Mouse (Mus musculus): ENCODE results near the gene Gm10401. TPM values are rescaled to one million over a fixed set of nuclear protein-coding genes. Genes with fewer than 3 reads are reported as not detected.

Gene Gm10401
- total RNA-seq, 2 experiments from 2014 or later, result not detected

DNA sequence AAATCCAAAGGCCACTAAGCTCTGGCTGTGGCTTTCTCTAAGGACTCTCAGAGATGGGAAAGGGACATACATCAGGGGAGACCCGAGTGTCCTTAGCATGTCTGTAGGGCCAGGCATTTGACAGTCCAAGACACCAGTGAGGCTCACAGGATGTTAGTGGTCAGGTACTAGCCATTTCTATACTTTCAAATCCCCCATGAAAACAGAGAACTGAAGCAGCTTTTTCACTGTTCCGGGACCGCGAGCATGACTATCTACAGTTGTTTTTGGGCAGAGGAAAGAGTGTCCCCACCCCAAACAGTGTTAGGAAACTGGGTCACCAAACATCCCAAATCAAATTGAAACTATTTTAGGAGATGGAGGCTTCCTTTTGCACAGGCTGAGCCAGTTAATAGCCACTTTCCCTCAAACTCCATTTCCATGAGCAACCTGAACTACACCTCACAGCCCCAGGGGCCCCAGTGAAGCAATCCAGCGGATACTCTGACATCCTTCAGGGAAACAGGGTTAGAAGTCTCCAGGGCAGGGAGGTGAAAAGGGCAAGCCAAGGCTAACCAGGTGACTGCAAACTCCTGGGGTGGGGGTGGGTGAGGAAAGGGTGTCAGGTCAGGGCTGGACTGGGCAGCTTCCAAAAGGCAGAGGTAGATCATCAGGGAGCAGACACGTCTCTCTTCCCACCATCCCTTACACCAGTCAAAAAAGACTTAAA, 35.4 kb upstream of the Gm10401 start:
- intact Hi-C loops (cut with DNase I), result loop anchor here (2.0 kb wide), 2 partner anchors 23 to 103 kb away; no protein-coding TSS in a partner anchor
- H3K4me3 ChIP-seq, result peak overlapping the region; percentile 90
- no peak for DNase-seq (ENCODE audit: extremely low spot score in 1 of 2, low spot score in 2 of 2)
- H3K27ac ChIP-seq, result no peak overlapping the region
- TF ChIP-seq CTCF (IDR thresholded peaks at IDR 0.05), result no peak

DNA sequence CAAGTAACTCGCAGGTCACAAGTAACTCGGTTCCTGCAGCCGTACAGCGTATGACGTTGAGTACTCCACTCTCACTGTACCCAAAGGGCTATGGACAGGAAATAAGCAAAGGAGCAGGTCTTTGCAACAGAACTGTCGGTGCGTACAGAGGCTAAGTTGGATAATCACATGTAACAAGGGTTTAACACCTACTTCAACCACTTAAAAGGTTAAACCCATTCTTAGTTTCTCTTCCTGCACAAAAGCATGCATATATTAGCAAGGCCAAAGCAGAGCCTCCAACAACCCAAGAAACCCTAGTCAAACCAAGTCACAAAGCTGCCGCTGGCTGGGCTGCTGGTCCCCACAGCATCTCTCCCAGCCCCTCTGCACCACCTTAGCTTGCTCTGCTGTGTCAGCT, 34.4 kb upstream of the Gm10401 start:
- Histone ChIP-seq H3K4me3 (no peak overlapping the region), H3K27ac (no peak overlapping the region)
- TF ChIP-seq CTCF (IDR thresholded peaks at IDR 0.05), result no peak
- intact Hi-C loops (cut with DNase I), result loop anchor here (2.0 kb wide), 1 partner anchor 104 kb away; no protein-coding TSS in a partner anchor
- DNase-seq (ENCODE audit: extremely low spot score in 1 of 2, low spot score in 2 of 2), result no peak

DNA sequence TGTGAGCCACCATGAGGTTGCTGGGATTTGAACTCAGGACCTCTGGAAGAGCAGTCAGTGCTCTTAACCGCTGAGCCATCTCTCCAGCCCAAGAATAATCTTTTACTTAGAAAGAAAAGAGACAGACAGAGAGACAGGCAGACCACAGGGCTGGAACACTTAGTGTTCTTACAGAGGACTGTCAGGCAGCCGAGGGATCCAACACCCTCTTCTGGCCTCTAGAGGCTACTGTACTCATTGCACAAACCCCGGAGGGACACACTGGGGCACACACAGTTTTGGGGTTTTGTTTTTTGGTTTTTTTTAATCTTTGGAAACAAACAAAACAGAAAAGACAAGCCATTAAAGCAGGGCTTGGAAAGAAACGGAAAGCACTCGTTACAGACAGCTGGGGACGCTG, 31.2 kb upstream of the Gm10401 start:
- Histone ChIP-seq H3K27ac (no peak overlapping the region), H3K4me3 (no peak overlapping the region)
- intact Hi-C loops (cut with DNase I), result no loop called here
- peak; percentile 33 for TF ChIP-seq CTCF (IDR thresholded peaks at IDR 0.05)
- DNase-seq (ENCODE audit: extremely low spot score in 1 of 2, low spot score in 2 of 2), result no peak

DNA sequence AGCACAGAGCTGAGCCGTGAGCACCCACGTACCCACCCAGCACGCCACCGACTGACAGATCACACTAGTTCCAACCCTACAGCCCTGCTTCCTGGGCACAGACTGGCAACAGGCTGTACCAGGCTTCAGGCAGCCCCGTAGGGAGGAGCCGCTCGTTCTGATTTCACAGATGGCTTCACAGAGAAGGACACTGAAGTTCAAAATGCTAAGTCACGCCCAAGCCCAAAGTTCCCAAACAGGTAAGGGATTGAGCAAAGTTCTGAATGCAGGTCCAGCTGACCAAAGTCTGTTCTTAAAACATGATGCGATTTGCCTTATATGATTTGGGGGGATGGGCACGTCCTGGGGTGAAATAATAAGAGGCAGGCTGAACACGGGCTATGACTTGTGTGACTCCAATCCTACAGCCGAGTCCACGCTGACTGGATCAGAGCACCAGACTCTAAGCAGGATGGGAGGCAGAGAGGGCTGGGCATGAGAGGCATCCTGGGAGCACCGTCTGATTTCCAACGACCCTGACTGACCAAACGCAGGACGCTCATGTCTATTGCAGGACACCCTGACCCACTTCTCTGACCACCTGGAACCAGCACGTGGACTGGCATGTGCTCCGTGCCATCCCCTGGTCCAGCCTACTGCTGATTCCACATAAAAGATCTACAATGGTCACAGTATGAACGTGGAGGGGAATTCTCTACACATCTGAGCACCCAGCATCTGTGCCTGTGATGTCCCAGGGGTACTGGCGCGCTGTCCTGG, 29.5 kb upstream of the Gm10401 start:
- intact Hi-C loops (cut with DNase I), result no loop called here
- DNase-seq (ENCODE audit: extremely low spot score in 1 of 2, low spot score in 2 of 2), result no peak
- Histone ChIP-seq H3K27ac (no peak overlapping the region), H3K4me3 (no peak overlapping the region)
- no peak for TF ChIP-seq CTCF (IDR thresholded peaks at IDR 0.05)

DNA sequence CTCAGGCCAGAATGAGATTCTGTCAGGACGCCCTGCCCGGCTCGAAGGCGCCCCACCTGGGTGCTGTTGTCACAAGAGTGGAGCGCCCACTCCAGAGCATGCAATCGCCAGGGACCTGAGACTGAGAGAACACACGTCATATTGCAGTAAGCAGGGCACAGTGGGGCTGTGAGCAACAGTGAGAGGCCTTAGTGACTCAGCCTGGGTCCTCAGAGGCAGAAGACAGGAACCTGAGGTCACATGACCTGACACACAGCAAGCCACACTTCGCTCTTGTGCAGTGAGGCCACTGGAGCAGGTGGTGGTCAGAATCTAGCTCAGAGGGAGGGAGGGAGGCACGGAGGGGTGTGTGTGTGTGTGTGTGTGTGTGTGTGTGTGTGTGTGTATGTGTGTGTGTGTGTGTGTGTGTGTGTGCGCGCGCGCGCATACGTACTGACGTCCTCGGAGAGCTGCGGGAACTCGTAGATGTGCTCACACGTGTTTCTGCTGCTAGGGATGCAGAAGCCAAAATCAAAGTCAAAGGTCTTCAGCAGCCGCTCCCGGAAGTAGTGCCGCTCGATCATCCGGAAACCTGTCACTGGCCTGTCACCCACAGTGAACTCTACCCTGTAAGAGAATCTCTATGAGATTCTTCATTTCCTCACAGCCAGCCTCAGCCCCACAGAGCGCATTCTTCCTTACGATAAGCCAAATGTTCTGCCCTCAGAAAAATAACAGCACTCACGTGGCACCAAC, 28.6 kb upstream of the Gm10401 start:
- TF ChIP-seq CTCF (IDR thresholded peaks at IDR 0.05), result no peak
- no peak for DNase-seq (ENCODE audit: extremely low spot score in 1 of 2, low spot score in 2 of 2)
- Histone ChIP-seq H3K27ac (peak overlapping the region; percentile 73; the same call in 1 of the 2 replicates), H3K4me3 (no peak overlapping the region)
- intact Hi-C loops (cut with DNase I), result no loop called here

DNA sequence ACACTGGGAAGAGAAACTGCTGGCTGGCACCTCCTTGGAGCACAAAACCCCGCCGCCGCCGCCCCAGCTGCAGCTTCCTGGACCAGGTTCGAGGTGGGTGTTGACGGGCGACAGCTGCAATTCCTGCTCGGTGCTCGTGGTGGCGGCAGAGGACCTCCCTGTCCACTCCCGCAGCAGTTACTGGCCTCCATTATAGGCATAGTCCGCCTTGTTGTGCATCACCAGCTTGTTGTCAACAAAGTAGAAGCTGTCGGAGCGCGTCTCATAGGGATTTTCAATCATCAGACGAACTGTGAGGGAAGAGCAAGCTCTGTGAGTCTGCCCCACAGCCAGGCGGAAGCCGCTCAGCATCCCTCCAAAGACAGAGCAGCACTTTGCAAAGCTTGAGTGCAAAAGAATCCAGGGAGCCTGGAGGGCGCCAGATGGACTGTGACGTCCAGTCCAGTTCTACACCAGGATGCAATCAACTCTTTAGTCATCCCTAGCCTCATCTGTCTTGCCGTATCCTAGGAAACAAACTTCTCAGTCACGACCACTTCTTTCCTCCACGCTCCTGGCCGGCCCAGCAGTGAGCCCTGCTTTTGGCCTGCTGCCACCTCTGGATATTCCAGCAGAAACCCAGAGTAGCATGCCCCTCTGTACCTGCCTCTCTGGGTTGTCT, 27.2 kb upstream of the Gm10401 start:
- H3K4me3 ChIP-seq, result peak overlapping the region; percentile 28; the same call in 1 of the 2 replicates
- peak; percentile 87 to 91 for DNase-seq (ENCODE audit: extremely low spot score in 1 of 2, low spot score in 2 of 2)
- intact Hi-C loops (cut with DNase I), result loop anchor here (2.0 kb wide), 3 partner anchors 31 to 111 kb away; no protein-coding TSS in a partner anchor
- TF ChIP-seq CTCF (IDR thresholded peaks at IDR 0.05), result peak; percentile 97
- H3K27ac ChIP-seq, result peak overlapping the region; percentile 73

DNA sequence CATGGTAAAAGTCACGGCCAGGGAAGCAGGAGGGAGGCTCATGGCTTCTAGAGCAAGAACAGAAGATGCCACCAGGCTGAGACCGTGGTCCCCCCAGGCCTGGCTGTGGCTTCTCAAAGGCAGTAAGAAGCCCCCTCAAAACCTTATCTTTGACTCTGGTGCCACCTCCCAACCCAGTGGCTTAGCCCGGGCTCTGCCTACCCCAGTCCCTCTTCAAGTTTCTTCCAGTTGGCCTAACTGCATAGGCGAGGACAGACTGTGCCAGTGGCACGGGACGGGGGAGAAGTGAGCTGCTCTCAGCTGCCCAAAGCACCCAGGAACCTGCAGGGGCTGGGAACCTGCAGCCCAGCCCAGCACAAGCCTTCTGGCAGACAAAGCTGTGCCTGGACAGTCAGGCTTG, 26.6 kb upstream of the Gm10401 start:
- H3K27ac ChIP-seq, result peak overlapping the region; percentile 73
- no peak for TF ChIP-seq CTCF (IDR thresholded peaks at IDR 0.05)
- intact Hi-C loops (cut with DNase I), result loop anchor here (2.0 kb wide), 3 partner anchors 32 to 112 kb away; no protein-coding TSS in a partner anchor

DNA sequence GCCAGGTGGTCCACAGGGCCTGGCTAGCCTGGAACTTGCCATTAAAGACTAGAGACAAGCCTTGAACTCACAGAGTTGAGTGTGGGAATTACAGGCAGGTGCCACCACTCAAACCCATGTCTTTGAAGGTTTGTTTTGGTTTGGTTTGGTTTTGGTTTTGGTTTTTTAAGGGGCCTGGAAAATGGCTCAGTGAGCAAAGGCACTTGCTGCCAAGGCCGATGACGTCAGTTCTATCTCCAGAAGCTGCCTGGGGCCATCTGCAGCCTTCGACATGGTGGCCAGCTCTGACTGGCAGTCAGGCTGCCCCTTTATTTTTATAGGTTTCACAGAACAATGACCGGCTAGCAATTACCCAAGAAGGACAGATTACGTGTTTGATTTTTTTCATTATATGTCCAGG, 22.9 kb upstream of the Gm10401 start:
- intact Hi-C loops (cut with DNase I), result no loop called here
- no peak for TF ChIP-seq CTCF (IDR thresholded peaks at IDR 0.05)
- Histone ChIP-seq H3K27ac (no peak overlapping the region), H3K4me3 (no peak overlapping the region)
- no peak for DNase-seq (ENCODE audit: extremely low spot score in 1 of 2, low spot score in 2 of 2)

More for the DNA sequence above, 26.6 kb upstream of the Gm10401 start:
- DNase-seq (ENCODE audit: extremely low spot score in 1 of 2, low spot score in 2 of 2), result no peak
- no peak overlapping the region for H3K4me3 ChIP-seq

DNA sequence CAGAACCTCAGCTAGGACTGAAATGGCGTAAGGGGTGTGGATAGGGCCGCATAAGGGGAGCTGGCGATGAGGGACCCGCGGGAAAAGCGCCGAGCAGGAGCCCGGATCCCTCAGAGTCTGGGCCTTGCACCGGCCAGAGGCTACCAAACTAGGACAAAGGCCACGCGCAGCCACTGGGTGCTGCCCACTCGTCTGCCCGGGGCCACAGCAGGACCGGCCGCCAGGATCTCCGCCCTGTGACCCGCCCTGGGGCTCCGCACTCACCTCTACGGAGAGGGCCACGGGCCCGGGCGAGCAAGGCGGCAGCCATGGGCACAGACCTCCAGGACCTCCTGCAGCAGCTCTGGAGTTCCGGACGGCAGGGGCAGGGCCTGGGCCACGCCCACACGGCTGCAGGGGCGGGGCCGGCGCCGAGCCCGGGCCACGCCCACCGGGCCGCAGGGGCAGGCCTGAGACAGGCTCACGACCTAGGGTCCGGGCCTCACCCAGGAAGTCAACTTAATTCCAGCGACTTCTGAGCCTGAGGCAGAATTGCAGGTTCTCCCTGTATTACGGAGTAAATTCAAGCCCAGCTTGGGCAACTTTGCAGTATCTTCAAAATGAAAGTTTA, 21.0 kb upstream of the Gm10401 start, which contains the start of gene Acads:
Gene Acads, minus strand, starts transcription at position 386 of the 610 bp plus-strand sequence.
- Histone ChIP-seq H3K4me3 (peak within 1 kb of the TSS; percentile 63), H3K27ac (0 out of 2 replicates have a peak within 1 kb of the TSS, but pooled peaks have one; percentile 1)
- intact Hi-C loops (cut with DNase I), result no loop called here
- peak; percentile 51 to 69 for DNase-seq (ENCODE audit: extremely low spot score in 1 of 2, low spot score in 2 of 2)
- no peak for TF ChIP-seq CTCF (IDR thresholded peaks at IDR 0.05)

DNA sequence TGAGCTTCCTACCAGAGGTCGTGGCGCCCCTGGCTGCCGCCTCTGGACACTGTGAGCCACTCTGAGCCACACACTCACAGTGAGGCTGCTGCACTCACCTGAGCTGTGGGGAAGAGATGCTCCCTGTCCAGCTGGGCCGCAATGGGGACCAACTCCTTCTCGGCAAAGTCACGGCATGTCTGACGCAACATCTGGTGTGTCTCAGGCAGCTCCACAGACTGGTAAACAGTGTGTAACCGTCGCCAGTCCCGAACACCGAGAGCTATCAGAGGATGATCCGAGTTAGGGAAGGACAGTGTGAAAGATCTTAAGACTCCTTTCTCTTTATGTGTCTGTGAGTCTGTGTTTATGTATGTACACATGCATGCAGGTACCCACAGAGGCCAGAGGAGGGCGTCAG, 19.4 kb upstream of the Gm10401 start:
- intact Hi-C loops (cut with DNase I), result no loop called here
- DNase-seq (ENCODE audit: extremely low spot score in 1 of 2, low spot score in 2 of 2), result no peak
- no peak for TF ChIP-seq CTCF (IDR thresholded peaks at IDR 0.05)
- no peak overlapping the region for H3K4me3 ChIP-seq
- H3K27ac ChIP-seq, result no peak overlapping the region

DNA sequence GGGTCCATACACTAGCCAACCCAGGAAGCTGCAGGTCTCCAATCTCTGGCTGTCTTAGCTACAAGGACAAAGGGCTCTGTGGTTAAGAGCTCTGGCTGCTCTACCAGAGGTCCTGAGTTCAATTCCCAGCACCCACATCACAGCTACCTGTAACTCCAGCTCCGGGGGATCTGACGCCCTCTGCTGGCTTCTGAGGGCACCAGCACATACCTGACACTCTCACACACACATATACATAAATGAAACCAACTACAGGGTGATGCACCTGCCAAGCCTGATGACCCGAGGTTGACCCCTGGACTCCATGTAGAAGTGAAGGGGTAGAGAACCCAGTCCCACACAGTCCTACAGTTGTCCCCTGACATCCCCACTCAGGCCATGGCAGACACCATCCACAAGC, 18.3 kb upstream of the Gm10401 start:
- intact Hi-C loops (cut with DNase I), result no loop called here
- Histone ChIP-seq H3K27ac (no peak overlapping the region), H3K4me3 (no peak overlapping the region)
- no peak for TF ChIP-seq CTCF (IDR thresholded peaks at IDR 0.05)
- DNase-seq (ENCODE audit: extremely low spot score in 1 of 2, low spot score in 2 of 2), result no peak
